Mouse (Mus musculus): ENCODE results near the gene Rps6ka3.
A peak's percentile ranks its signal among the peaks of the same experiment; 100 is the strongest.

Rps6ka3 gene

DNA sequence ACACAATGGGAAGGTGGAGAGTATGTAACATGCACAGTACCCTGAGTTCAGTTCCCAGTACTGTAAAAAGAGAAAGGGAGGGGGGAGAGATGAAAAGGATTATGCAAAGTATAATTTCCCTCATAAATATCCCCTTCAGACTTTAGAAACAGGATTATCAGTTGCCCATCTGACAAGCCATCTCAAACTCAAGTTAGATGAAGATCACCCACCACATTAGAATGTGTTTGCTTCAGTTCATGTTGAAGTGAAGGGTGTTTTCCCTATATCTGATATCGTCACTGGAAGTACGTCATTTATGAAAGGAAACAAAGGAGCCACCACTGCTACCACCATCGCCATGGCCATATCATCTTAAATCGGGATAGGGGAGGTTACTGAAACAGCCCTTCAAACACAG is at the start of gene Rps6ka3:
Gene Rps6ka3 (plus strand): TSS at position 301 of the 400 bp plus-strand sequence.
- no peak for DNase-seq

DNA sequence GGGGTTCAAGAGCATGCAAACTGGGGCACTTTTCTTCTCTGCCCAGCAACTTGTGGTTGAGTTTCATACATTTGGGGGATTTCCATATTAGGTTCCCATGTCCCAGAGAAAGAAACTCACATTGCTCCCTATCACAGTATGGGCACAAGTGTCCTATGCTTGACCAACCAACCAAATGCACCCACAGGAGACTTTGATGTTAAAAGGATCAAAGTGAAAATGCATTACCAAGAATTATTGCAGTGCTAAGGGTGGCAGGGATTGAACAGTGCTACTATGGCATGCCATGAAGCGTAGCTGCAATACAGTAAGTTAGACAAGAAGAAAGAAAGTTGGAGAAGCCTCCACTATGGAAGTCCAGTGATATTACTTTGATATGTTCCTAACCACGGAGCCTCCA is 40.9 kb upstream of the Rps6ka3 start:
- no peak for DNase-seq

DNA sequence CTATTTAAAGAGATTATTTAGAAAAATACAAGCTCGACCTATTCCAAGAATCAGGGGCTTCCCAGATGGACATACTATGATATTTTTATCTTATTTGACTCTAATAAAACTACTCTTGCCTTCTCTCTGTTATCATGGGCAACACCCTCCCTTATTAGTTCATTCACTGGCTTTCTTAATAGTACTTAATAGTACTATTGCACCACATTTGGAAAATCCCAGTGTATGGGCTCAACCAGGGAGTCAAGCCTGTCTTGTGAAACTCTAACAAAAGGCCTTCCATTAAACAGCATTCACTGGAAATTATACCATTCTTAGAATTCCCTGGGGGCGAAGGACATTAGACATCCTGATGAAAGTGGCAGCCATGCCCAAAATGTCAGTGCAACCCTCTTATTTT is 38.5 kb upstream of the Rps6ka3 start:
- no peak for DNase-seq

DNA sequence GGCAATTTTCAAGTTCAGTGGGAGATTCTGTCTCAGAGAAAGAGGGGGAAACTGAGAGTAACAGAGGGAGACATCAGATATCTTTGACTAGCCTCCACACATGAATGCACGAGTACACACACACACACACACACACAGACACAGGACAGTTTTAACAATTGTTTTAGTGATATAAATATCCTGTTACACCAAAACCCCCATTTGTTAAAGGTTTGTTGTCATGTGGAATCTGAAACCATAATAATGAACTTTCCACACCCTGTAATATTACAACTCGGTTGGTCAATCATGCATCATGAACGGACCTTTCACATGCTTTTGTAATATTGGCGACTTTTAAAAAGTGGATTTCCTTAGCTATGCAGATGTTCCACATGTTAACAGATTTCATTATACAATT is 18.5 kb upstream of the Rps6ka3 start:
- DNase-seq: no peak

DNA sequence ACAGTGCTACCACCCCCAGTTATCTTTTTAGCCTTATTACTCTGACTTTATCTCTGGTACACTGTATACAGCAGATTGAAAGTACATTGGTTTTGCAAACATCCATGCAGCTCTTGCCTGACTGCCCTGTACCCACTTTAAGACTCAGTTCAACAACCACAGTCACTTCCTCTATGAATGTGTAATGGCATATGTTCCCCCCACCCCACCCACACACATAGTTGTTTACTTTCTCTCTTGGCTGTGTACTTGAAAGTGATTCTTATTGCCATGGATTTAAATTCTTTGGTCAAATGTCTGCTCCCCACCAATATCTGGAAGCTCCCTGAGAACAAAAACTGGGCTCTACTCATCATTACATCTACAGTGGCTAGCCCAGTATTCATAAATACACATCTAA is 10.6 kb upstream of the Rps6ka3 start:
- no peak for DNase-seq

DNA sequence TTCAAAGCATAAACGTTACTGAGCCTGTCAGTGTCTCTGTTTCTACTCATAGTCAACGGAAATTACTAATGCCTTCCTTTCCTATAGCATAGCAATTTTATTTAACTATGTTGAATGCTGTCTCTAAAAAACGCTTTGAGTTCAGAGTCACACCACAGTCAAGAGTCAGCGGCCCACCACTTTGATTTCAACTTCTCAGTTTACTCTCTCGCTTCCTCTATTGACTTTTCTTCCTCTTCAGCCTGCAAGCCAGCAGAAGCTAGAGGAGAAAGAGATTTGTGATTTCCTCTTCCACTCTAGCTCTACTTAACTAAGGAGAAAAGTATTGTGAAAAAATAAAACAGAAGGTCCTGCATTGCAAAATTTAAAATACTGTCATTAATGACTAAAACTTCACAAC is 10.0 kb upstream of the Rps6ka3 start:
- DNase-seq: no peak

DNA sequence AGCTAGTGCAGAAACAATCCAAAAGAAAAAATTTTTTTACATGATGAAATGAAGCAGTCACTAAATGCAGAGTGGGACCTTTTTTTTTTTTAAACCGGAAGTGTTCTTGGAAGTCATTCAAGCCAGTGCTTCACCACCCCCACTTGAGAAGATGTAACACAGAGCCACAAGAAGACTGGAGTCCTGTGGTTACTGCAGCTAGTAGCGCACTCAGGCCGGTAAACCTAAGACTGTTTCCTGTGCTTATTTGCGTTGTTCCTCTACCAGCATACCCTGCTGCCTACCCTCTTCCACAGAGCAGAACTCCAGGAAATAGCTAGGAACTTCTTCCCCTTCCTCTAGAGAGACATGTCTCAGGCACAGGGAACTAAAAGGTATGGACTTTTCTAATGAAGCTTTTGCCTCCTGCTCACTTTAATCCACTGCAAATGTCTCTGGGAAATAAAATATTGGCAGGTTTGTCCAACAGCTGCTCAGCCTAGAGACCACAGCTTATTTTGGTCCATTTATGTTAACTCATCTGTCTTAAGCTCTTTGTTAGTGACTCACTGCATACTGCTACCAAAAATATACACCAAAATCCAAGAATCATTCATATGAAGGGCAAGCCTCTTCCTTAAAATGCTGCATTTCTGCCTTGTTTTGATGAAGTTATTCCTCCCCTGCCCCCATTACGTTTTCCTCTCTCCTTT is 931 bp downstream of the Rps6ka3 start:
- no peak for DNase-seq

DNA sequence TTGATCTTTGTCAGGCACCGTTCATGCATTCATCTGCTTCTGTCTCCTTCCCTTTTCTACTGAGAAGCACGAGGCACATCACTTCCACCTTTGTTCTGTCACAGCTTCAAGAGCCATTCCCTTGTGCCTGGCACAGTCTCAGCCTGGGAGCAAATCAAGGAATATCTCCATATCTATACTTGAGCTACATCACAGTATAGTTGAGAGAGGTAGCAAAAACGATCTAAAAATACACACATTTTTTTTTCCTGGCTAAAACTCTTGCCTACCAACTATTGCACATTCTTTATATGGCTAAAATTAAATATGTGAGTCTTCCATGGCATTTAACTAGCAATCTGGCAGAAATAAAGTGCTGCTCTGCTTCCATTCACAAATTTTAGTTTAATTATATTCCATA is 5.1 kb downstream of the Rps6ka3 start:
- no peak for DNase-seq

DNA sequence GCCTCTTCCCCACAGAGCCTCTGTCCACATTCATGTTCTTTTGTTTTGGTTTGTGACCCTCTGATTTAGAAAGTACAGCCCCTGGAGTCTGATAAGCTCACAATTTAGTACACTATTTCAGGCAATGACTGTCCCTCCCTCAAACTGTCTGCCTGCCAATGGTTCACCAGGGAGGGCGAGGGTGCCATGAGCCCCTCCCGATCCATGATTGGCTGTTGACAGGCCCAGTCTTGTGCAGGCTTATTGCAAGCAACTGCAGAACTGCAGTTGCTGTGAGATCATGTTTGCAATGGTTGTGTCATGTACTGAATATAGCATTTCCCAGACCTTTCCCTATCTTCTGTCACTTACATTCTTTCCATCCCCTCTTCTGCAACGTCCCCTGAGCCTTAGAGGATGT is 12.4 kb downstream of the Rps6ka3 start:
- DNase-seq: no peak

DNA sequence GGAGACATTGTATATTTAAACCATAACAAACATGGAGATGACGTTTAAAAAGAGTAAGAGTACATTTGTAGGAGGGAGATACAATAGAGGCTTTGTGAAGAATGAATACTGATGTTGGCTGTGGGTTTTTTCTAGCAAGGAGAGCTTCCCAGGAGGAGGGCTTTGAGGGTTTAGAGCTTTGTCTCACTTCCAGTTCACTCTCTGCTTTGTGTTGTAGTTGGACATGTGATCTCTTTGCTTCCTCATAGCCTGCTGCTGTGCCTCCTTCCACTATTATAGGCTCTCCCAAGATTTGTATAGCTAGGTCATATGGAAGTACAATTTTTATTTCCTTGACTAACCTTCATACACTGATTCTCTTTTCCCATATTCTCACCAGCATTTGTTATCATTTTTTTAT is 27.2 kb downstream of the Rps6ka3 start:
- DNase-seq: no peak

DNA sequence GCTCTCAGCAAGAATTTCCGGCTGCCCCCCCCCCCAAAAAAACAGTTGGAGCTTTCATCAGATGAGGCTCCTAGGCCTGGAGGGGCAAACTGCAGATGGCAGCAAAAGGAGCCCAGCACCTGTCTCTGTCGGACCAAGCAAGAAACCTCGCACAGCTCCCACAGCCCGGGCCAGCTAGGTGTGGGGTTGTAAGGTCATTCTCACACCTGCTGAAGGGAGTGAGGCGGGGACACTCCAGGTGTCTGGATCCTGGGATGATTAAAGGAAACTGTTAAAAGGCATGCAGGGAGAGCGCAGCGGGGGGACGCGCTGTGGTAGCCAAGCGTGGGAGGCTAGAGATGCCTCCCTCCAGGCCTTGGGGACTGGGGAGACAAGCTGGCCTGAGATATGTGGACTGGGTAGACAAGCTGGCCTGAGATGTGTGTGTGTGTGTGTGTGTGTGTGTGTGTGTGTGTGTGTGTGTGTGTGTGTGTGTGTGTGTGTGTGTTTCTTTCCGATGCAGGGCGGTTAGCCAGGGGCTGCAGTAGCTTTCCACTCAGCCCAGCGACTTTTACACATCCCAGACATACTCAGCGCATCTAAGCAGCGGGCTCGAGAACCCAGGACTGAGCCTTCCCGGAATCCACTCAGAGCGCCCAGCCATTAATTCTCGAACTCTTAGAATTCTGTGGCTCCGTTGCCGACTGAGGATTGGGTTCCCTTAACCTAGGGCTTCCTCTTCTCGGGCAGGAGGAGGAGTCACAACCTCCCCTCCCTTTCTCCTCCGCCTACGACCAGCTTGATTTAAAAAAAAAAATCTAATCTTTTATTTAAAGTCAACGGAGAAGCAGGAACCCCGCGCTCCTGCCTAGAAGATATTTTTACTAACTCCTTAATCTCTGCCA is 44.1 kb downstream of the Rps6ka3 start:
- peak; percentile 56 for DNase-seq

DNA sequence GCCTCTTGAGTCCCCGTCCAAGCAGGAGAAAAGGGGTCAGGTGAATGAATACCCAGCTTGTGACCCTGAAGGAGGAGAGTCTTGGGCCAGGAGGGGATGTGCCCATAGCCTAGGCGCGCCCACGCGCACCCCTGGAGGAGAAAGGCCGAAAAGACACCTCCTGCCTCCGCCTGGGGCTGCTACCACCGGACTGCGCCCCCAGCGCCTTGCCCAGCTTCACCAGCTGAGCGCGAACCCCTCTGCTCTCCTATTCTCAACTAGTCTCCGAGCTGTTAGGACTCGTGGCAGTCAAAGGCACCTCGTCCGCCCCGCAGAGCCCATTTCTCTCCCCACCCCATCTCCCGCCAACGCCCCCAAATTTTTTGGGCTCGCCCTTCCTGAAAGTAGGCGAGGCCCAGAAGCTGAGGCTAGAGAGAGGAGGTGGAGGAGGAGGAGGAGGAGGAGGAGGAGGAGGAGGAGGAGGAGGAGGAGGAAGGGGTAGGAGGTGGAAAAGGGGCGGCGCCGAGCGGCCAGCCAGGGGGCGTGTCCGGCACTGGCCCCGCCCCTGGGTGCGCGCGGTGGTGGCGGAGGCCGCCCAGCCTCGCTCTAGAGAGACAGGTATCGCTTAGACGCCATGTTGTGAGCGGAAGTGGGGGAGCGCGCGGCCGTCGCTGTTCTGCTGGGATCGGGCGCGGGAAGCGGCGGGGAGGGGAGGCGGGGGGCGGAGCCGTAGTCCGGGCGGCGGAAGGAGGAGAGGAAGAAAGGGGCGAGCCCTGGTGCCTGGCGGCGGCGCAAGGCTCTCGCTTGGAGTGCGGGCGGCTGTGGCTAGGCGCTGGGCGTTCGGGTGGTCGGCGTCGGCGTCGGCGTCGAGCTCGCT is 45.2 kb downstream of the Rps6ka3 start:
- peak; percentile 93 for DNase-seq

DNA sequence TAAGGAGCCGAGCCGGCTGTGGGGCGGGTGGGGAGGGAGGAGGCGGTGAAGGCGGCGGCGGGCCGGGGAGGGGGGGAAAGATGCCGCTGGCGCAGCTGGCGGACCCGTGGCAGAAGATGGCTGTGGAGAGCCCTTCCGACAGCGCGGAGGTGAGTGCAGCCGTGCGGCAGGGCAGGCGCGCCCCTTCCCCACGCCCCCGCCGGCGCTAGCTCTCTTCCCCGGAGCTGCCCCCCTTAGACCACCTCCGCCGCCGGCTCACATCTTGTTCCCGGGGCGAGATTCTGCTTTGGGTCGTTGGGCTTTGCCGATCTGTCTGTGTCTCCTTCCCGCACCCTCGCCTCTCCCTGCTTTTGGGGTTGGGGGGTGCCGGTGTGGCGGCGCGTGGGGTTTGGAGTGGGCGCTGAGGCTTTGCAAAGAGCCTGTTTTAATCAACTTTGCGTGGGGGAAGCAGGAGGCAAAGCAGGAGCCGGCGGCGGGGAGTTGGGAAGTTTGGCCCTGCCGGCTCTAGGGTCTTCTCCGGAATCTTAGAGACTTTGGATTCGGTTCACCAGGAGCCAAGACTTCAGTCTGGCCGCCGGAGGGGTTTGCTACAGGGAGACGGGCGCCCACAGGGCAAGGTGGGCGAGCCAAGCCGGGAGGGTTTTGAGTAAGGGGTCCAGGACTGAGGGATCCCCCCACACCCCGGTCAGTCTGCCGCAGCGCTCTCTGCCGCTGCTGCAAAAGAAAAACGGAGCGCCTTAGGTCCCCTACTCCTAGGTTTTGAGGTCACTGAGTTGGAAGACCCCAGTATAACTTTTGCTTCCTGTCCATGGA is 46.1 kb downstream of the Rps6ka3 start:
- peak; percentile 26 for DNase-seq

DNA sequence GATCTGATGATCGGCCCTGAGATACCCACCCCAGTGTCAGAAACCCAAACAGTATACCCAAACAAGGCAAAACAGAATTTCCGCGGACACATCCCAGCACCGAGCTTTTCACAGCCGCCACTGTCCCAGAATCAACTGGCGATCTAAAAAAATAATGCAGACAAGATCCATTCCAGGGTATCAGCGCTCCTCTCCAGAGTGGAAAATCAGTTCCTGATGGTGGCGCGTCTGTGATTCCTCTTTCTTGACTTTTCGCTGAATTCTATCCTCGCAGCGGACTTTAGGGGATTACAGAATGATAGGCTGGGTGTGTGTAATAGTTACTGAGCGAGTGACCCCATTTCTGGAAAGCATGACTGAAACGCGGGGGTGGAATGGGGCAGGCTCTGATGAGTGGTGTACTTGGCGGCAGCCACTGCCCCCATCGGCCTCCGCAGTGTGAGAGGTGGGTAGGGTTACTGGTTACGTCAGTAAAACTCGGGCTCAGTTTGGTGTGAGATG is 46.9 kb downstream of the Rps6ka3 start:
- DNase-seq: peak; percentile 45

DNA sequence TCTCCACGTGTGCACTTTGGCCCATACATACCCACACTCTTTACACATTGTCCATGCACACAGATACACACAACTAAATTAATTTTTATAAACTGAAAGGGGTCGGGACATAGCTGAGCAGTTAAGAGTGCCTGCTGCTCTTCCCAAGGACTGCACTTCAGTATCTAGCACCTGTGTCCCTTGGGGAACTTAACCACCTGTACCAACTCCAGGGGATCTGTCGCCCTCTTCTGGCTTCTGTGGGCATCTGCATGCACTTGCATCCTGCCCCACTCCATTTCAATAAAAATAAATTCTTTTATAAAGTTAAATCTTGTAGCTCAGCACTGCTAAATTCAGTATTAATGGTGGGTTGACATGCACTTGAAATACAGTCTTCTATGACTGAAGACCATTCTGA is 54.6 kb downstream of the Rps6ka3 start:
- DNase-seq: peak; percentile 7

DNA sequence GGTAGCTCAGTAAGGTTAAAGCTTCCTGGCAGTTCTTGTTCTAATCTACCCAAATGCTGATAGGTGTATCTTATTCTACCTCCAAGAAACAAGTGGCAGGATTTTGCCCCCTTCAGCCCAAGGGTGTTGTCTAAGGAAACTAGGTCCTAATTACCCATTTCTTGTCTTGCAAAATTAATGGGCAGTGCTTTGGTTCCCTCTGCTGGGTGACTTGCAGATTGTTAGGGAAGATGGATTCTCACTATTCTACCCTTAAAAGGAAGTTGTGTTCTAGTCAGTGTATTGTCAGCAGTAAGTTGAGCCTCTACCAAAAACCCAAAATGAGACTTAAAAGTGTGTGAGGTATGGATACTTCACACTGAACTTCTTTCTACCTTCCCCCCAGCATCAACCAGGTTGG is 59.0 kb downstream of the Rps6ka3 start:
- peak; percentile 50 for DNase-seq

DNA sequence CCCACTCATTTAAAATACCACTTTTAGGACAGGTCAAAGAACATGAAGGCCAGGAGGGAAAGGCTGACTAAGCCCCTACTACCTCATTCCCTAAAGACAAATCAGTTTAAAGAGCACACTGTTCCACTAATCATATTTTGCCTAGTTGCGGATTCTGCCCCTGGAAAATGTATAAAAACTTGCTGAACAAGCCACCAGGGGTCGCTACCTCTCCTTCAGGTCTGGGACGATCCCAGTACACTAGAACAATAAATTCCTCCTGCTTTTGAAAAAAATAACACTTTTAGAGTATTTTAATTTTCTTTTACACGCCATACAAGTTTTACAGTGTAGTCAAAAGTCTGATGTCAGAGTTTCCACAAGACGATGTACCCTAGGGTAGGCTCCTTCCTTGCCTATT is 76.7 kb downstream of the Rps6ka3 start:
- DNase-seq: peak; percentile 25

DNA sequence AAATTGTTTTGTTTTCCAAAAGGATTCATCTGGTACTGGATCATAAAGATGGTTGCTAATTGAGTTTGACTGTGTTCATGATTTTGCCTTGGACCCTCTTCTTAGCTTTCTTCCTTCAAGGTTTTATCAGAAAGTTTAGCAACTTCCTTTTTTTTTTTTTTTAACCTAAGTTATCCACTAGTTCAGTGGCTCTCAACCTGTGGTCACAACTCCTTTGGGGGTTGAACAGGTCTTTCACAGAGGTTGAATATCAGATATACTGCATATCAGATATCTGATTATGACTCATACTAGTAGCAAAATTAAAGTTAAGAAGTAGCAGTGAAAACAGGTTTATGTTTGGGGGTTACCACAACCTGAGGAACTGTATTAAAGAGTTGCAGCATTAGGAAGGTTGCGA is 85.8 kb downstream of the Rps6ka3 start:
- no peak for DNase-seq

DNA sequence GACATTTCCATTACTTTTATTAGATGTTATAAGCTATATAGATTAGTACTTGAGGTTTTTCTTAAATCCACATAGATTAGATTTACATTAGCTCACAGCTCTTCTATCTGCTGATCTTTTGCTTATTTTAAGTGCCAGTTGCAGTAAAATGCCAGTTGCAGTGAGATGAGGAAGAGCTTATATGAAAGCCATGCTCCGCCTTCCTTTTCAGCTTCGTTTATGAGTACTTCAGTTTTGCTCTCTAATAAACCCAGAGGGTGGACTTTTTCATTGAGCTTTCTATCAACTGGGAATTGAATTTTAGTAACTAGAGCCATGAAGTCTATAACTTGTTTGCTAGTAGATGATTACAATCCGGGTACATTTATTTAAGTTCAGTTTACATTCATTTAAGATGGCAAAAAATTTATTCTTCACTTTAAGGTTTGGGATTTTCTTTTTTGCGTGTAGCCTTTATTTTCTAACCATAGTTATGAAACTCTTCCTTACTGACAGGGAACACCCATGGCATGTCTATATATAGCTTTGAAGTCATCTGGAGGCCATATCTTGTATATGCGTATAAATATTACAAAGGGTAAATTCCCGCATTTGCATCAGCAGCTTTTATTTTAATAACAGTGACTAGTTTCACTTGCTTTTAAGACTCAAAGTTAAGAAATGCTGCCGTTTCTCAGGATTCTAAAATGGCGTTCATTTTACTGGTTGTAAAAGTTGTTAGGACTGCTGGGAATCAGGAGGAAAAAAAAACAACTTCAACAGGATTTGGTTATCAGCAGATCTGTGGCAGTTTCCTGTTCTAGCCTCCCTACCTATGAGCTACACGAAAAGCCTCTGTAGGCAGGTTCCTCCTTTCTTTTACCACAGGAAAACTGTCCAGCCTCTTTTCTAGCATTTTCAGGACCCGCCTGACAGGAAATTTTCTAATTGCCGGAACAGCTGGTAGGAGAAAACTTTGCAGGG is 92.5 kb downstream of the Rps6ka3 start:
- DNase-seq: peak; percentile 7

DNA sequence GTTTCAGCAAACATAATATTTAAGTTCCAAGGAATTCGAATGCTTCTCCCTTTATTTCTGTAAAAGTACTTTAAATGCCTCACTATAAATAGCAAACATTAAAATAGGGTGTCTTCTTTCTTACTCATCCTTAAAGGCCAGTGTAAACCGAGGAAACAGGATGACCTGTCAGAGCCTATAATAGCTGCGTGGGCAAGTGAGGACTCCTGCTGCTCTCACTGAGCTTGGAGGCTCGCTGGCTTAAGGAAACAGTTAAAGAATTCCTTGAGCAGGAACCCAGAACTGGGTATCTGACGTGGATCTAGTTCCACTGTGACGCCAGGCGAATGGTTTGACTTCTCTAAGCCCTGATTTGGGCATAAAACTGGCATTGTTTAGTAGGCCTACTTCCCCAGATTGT is 105.2 kb downstream of the Rps6ka3 start:
- DNase-seq: no peak

DNA sequence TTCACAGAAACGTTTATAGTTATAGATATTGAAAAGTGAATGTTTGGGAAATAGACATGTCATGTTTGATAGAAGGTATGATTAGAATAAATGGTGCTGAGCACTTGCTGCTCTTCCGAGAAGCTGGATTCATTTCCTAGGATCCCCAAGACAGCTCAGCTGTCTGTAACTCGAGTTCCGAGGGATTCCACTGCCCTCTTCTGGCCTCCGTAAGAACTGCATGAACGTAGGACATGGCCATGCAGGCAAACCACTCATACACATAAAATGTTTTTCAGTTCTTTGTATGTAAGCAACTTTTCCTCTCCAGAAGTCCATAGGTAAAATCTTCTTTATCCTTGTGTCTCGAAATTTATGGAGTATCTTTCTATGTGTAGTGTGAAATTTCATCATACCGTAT is 111.2 kb downstream of the Rps6ka3 start:
- DNase-seq: peak; percentile 82
